Mouse (Mus musculus) adrenal gland, adult (tissue): ENCODE measurements around the gene Cpsf4l.
A peak's percentile ranks its signal among the peaks of the same experiment; 100 is the strongest.
"Not testable (repeated sequence)": the region's sequence is repeated elsewhere in the genome, so short reads cannot be mapped to it uniquely, and the experiment has no call there.

Source experiments
- DNase-seq, 2 experiments: peaks; one replicate each; pipeline ENCODE4 v3.0.0; 2022 to 2023; ENCODE audit warnings: low spot score in 1 of 2; ENCODE audit not compliant: inconsistent age in 2 of 2

Cpsf4l gene

DNA sequence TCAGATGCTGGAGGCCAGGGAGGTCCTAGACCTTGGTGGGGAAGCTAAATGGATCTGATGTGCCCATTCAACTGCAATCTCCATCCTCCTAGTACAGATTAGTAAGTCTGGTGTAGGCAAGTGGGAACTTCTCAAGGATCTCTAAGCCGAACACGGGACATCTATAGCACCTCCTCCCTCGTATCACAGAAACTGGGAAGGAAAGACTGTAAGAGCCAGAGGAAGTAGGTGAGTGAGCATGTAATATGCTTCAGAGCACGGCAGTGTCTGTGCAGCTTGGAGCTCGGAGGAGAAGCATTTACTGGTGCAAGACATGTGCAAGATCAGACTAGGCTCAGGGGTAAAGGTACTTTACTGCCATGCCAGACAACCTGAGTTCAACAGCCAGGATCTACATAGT is 41.0 kb downstream of the Cpsf4l start:
- DNase-seq = no peak

- no peak for DNase-seq
Observed at GRCm38 (mm10) chr11:113667704-113668103, 42.1 kb downstream of the Cpsf4l start.

GRCm38 (mm10) chr11:113667122-113667521 is 42.7 kb downstream of the Cpsf4l start:
- DNase-seq = no peak

- DNase-seq = peak in 1 of 2 experiments; percentile 67
Observed at GRCm38 (mm10) chr11:113666648-113667047, 43.2 kb downstream of the Cpsf4l start.

- no peak for DNase-seq
Observed at GRCm38 (mm10) chr11:113666205-113666604, 43.6 kb downstream of the Cpsf4l start.

GRCm38 (mm10) chr11:113664279-113664678 is 45.5 kb downstream of the Cpsf4l start:
- peak in 1 of 2 experiments; percentile 68 for DNase-seq

DNA sequence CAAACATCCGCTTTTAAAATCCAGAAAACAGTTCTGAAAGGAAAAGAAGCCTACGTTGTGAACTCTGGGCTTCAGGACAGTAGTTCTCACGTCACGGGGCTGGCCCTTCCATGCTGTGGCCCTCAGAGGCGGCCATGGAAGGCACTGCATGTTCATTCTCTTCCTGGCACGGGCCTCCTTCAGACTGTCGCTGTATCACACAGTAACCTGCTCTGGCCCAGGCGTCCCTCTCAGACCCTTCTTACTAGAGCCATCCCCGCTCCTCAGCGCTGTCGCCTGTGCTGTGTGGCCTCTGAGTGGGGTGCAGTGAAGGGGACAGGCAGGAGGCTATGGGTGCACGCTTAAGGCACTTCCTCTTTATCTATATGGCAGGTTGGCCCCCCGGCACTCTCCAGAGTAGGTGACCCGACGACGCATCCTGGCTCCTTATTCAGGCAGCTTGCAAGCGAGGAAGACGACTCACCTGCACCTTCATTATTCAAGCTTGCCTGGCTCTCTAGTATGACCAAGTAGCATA is 47.9 kb downstream of the Cpsf4l start:
- no peak for DNase-seq

DNA sequence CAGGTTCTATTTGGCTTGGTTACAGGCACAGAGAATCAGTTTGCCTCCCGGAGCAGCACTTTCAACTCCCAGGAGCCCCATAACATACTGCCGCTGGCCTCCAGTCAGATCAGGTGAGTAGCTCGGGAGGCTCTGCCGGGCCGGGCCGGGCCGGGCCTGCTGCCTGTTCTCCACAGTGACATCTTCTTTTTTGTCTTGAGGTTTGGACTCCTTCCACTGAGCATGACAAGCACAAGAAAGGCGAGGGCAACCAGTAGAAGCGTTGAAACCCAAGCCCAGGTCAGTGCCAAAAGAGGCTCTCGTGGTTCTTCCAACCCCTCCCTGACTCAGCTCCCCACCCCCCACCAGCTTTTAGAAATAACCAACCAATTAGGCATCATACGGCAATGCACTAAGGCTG is 48.9 kb downstream of the Cpsf4l start:
- DNase-seq = no peak

DNA sequence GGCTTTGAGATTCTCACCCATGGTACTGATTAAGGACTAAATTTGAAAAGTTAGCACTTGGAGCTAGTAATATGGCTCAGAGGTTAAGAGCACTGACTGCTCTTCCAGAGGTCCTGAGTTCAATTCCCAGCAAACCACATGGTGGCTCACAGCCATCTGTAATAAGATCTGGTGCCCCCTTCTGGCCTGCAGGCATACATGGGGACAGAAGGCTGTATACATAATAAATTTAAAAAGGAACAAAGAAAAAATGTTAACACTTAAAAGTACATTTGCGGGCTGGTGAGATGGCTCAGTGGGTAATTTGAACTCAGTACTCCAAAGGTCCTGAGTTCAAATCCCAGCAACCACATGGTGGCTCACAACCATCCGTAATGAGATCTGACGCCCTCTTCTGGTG is 49.6 kb downstream of the Cpsf4l start:
- DNase-seq = not testable (repeated sequence)

- DNase-seq = no peak
Observed at GRCm38 (mm10) chr11:113658763-113659162, 51.1 kb downstream of the Cpsf4l start.

DNA sequence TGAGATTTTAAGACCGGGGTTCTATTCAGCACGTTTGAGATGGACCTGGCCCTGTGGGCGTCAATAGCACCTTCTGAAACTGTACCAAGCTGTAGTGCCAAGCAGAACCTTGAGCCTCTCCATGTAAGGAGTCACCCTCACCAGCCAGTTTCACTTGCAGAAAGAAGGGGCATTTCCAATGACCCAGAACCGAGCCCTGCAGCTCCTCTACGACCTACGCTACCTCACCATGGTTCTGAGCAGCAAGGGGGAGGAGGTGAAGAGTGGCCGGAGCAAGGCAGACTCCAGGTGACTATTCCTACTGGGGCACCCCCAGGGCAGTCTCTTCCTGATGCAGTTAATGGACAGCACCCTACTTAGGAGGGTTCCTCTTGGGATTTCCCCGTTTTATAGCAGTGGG is 51.5 kb downstream of the Cpsf4l start:
- DNase-seq = peak in 1 of 2 experiments; percentile 27

DNA sequence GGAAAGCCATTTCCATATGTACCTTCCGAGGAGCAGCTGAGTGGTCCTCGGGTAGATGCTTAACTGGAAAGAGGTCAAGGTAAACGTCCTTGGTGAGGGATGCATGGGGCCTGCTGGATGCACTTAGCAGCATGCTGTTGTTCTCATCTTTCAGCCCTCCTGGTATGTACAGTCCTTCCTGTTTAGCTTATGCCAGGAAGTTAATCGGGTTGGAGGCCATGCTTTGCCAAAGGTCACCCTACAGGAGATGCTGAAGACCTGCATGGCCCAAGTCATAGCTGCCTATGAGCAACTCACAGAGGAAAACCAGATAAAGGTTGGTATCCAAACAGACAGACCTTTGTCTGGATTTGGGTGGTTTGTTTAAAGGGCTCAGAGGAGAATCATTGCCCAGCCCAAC is 52.6 kb downstream of the Cpsf4l start:
- DNase-seq = peak in 1 of 2 experiments; percentile 34

GRCm38 (mm10) chr11:113656511-113656932 is 53.3 kb downstream of the Cpsf4l start:
- peak; percentile 76 to 91 for DNase-seq

DNA sequence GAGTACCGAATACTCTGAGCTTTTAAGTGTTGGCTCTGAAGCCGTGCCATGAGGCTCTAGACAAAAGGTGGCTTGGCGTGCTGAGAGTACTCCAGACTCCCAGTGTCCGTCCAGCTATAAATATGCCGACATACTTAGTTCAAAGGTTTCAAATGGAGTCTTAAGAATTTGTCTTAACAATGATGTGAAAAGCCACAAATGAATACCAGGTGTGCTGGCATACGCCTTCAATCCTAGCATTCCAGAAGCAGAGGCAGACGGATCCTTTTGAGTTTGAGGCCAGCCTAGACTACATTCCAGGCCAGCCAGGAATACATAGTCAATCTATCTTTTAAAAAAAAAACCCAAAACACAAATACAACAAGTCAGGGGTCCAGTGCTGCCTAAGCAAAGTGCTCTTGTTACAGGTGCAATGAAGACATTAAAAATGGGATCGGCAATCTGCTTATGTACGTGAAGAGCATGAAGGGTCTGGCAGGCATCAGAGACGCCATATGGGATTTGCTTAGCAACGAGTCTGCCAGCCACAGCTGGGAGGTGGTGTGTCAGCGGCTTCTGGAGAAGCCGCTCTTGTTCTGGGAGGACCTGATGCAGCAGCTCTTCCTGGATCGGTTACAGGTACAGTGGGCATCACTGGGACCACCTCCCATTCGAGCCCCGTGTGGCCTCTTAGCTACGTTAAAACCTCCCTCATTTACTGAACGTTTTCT is 55.1 kb downstream of the Cpsf4l start:
- no peak for DNase-seq

- DNase-seq = no peak
Observed at GRCm38 (mm10) chr11:113654105-113654504, 55.7 kb downstream of the Cpsf4l start.

DNA sequence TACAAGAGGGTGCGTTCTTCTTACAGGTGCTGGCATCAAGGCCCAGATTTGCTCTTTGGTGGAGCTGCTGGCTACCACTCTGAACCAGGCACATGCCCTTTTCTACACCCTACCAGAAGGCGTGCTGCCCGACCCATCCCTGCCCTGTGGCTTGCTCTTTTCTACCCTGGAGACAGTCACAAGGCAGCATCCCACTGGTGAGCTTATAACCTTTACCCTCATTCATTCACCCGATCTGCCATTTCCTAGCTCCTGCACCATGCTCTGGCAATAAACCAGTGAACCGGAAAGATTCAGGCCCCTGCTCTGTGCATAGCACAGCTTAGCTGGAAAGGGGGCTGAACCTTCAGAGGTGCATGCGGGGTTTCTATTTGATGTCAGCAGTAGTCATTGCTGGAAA is 57.3 kb downstream of the Cpsf4l start:
- DNase-seq = peak in 1 of 2 experiments; percentile 19

- peak in 1 of 2 experiments; percentile 39 for DNase-seq
Observed at GRCm38 (mm10) chr11:113651907-113652273, 57.9 kb downstream of the Cpsf4l start.

DNA sequence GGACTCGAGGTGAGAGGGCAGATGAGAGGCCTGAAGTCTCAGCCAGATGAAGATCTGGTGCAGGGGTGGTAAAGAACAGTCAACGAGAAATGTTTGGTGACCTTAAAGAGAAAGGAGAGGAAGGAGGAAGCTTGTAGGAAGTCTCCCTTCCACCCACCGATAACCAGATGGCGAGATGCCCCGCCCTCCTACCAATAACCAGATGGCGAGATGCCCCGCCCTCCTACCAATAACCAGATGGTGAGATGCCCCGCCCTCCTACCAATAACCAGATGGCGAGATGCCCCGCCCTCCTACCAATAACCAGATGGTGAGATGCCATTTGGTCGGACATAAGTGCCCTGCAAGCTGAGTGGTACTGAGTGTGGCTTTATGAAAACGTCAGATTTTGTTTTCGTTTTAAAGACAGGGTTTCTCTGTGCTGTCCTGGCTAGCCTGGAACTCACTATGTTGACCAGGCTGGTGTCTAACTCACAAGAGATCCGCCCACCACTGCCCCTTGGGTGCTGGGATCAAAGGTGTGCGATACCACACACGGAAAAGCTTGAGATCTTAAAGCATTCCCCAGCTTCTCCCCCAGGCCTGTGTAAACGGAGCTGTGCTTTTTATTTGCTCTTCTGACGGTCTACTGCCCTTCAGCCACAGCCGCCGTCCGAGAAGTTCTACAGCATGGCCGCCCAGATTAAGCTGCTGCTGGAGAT is 58.5 kb downstream of the Cpsf4l start:
- DNase-seq = peak in 1 of 2 experiments; percentile 24

DNA sequence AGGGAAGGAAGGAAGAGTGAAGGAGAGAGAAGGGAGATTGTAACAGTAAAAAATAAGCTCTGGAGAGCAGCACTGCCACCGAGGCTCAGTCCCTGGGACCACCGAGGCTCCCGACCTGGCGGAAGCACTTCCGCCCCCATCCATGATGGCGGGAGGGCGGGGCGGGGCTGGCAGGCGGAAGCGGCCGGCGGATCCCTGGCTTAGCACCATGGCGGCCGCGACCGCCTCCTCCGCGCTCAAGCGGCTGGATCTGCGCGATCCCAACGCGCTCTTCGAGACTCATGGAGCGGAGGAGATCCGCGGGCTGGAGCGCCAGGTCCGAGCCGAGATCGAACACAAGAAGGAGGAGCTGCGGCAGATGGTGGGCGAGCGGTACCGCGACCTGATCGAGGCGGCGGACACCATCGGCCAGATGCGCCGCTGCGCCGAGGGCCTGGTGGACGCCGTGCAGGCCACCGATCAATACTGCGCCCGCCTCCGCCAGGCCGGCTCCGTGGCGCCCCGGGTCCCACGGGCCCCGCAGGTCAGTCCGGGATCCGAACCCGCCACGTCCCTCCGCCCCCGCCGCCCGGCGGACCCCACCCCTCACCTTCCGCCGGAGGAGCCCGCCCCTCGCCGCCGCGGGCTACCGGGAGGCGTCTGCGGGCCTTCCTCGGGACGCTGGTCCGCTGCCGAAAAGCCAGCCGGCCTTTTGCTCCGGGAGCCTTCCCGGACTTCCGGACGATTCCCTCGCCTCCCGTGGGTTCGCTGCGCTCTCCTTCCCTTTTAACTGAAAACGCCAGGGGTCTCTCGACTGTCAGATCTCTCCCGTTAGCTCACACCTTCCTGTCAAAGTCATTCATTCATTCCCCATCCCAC is 60.2 kb downstream of the Cpsf4l start, which contains the start of gene Slc39a11:
Slc39a11 (minus strand) TSS at position 727 of the 858 bp plus-strand sequence.
- peak; percentile 72 to 91 for DNase-seq

- peak in 1 of 2 experiments; percentile 54 for DNase-seq
Observed at GRCm38 (mm10) chr11:113648690-113649352, 61.0 kb downstream of the Cpsf4l start, which contains the start of gene Cog1. Gene Cog1 (plus strand): TSS chr11:113649169.
